Mouse (Mus musculus) stomach, adult 2 months (tissue): ENCODE data around the gene Gng11. TPM values are rescaled to one million over a fixed set of nuclear protein-coding genes. Genes with fewer than 3 reads are reported as not detected.

Source experiments
- polyA plus RNA-seq: library from polyadenylated mRNA; depleted of rRNA; stranded (reverse); fragments of >200 nt; gene quantifications from 2 replicates; pipeline ENCODE4 v1.2.3, GENCODE M21; 2012; rRNA removed

Gng11 gene
- 3.5 and 4.8 TPM in 2 replicates for polyA plus RNA-seq

DNA sequence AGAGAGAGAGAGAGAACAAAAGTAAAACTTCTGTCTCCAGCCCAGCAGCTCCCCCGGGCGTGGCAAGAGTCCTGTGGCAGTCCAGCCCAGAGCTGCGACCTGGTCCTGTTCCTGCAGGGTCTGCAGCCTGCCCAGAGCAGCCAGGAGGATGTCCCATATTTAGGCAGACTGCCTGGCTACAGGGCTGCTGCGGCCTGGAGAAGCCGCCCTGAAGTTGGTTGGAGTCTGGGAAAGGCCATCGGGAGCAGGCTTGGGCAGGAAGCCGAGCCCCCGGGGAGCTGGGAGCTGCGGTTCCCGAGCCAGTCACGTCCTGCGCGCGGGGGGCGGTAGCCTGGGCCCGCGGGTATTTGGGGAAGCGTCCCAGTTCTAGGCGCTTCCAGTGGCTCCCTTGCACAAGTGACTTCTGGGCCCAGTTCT, at the start of gene Gng11:
Gene Gng11 (plus strand): TSS at position 15 of the 417 bp plus-strand sequence.

GRCm38 (mm10) chr6:3988750-3989149, 15.0 kb upstream of the Gng11 start, which contains the start of gene Tfpi2:
Gene Tfpi2, minus strand, starts transcription at chr6:3988919.

GRCm38 (mm10) chr6:3993492-3993891, 10.2 kb upstream of the Gng11 start, which contains the start of gene Gngt1:
Gene Gngt1, plus strand, starts transcription at chr6:3993792.

Other genes with a start within 250 kb of the Gng11 start
- not detected in 2 replicates for gene Calcr, start 239.2 kb upstream of the Gng11 start, polyA plus RNA-seq
- 0.17 and 0.36 TPM in 2 replicates for gene Tfpi2, start 15.0 kb upstream of the Gng11 start, polyA plus RNA-seq
- not detected in 2 replicates for gene Gngt1, start 10.1 kb upstream of the Gng11 start, polyA plus RNA-seq
- gene Bet1, start 83.1 kb downstream of the Gng11 start, polyA plus RNA-seq, result 4.5 and 8.4 TPM in 2 replicates